ENCODE assay signal across 8 mouse cellular contexts in genomic region chr10:81544296-81545160, GRCm38 (mm10). TPM values are rescaled to one million over a fixed set of nuclear protein-coding genes. Genes with fewer than 3 reads are reported as not detected.
DNase-seq lines count a peak whose midpoint lies in the region; ATAC-seq and TF ChIP-seq lines count a peak whose summit lies in the region.

No protein-coding gene starts in this region.

- 0 out of 2 replicates have a peak, but pooled peaks cover 3% of the 10 kb centered on the region for H3K36me3 ChIP-seq in intestine, postnatal 0 days (ENCODE audit: control insufficient read depth, insufficient read depth)
- H3K36me3 ChIP-seq in neural tube, embryonic 13.5 days = no peaks in the 10 kb centered on the region

- H3K4me1 ChIP-seq in intestine, postnatal 0 days (replicated peaks; ENCODE audit: control insufficient read depth, insufficient read depth, low read length) = peaks cover 3% of the 10 kb centered on the region
- peaks cover 42% of the 10 kb centered on the region for H3K4me1 ChIP-seq in neural tube, embryonic 13.5 days (replicated peaks)

- peak overlapping the region; percentile 75 for H3K4me2 ChIP-seq in intestine, postnatal 0 days (replicated peaks; ENCODE audit: low read depth)
- peak overlapping the region; percentile 99 for H3K4me2 ChIP-seq in neural tube, embryonic 13.5 days

- ATAC-seq in intestine, postnatal 0 days = no peak
- peak; percentile 21 for ATAC-seq in neural tube, embryonic 13.5 days (ENCODE audit: low read depth)

- H3K4me3 ChIP-seq in intestine, postnatal 0 days (ENCODE audit: low read depth, low read length) = peak overlapping the region; percentile 80
- H3K4me3 ChIP-seq in neural tube, embryonic 13.5 days = peak overlapping the region; percentile 94

- no peaks in the 10 kb centered on the region for H3K9me3 ChIP-seq in intestine, postnatal 0 days (ENCODE audit: control insufficient read depth)
- no peaks in the 10 kb centered on the region for H3K9me3 ChIP-seq in neural tube, embryonic 13.5 days

- H3K9ac ChIP-seq in intestine, postnatal 0 days (ENCODE audit: low read depth, low read length) = peak overlapping the region; percentile 86
- peak overlapping the region; percentile 98 for H3K9ac ChIP-seq in neural tube, embryonic 13.5 days

- under 1% methylated on average over 93 of the region's 93 CpGs for WGBS in intestine, postnatal 0 days
- WGBS in neural tube, embryonic 13.5 days = under 1% methylated on average over 91 of the region's 93 CpGs

- TF ChIP-seq CTCF in intestine, postnatal 0 days (IDR thresholded peaks at IDR 0.05; ENCODE audit: low read depth) = no peak; the same call in 1 of the 2 replicates

- no peaks in the 10 kb centered on the region for H3K27me3 ChIP-seq in intestine, postnatal 0 days (replicated peaks; ENCODE audit: control insufficient read depth, insufficient read depth, low read length)
- 0 out of 2 replicates have a peak, but pooled peaks cover 3% of the 10 kb centered on the region for H3K27me3 ChIP-seq in neural tube, embryonic 13.5 days

- peak overlapping the region; percentile 55 for H3K27ac ChIP-seq in intestine, postnatal 0 days (ENCODE audit: low read depth, low read length)
- peak overlapping the region; percentile 89 for H3K27ac ChIP-seq in neural tube, embryonic 13.5 days (replicated peaks)

- peak; percentile 55 for DNase-seq in cerebellum, adult 9-10 months
- no peak for DNase-seq in cerebellum, postnatal 10 days
- DNase-seq in thymus, postnatal 10 days (ENCODE audit: low spot score in 2 of 2) = peak; percentile 60 to 67
- no peak for DNase-seq in thymus, postnatal 14 days
- DNase-seq in urinary bladder, postnatal 14 days (ENCODE audit: low spot score) = no peak
- DNase-seq in cerebellum, postnatal 4 days (ENCODE audit: low spot score in 2 of 2) = no peak

RNA-seq across cellular contexts. Expression of gene Gna11, which starts 0.5 kb away (rescaled TPM):
- polyA plus RNA-seq in intestine, postnatal 0 days (2015; fragmentation: Nextera tagmentation; extraction: Ambion mirVana) = 188 and 195 TPM in 2 replicates
- 78.8 and 81.6 TPM in 2 replicates for polyA plus RNA-seq in neural tube, embryonic 13.5 days (2015; fragmentation: Nextera tagmentation; extraction: Ambion mirVana)

RNA-seq across cellular contexts. Expression of gene Aes, which starts 14.8 kb away (rescaled TPM):
- polyA plus RNA-seq in intestine, postnatal 0 days (2015; fragmentation: Nextera tagmentation; extraction: Ambion mirVana) = 528 and 536 TPM in 2 replicates
- polyA plus RNA-seq in neural tube, embryonic 13.5 days (2015; fragmentation: Nextera tagmentation; extraction: Ambion mirVana) = 572 and 635 TPM in 2 replicates

RNA-seq across cellular contexts. Expression of gene Gna15, which starts 20.5 kb away (rescaled TPM):
- polyA plus RNA-seq in intestine, postnatal 0 days (2015; fragmentation: Nextera tagmentation; extraction: Ambion mirVana) = 0.64 and 0.78 TPM in 2 replicates
- polyA plus RNA-seq in neural tube, embryonic 13.5 days (2015; fragmentation: Nextera tagmentation; extraction: Ambion mirVana) = 1.3 and 1.9 TPM in 2 replicates

RNA-seq across cellular contexts. Expression of gene Tle2, which starts 29.8 kb away (rescaled TPM):
- 3.0 and 5.2 TPM in 2 replicates for polyA plus RNA-seq in intestine, postnatal 0 days (2015; fragmentation: Nextera tagmentation; extraction: Ambion mirVana)
- 31.1 and 32.9 TPM in 2 replicates for polyA plus RNA-seq in neural tube, embryonic 13.5 days (2015; fragmentation: Nextera tagmentation; extraction: Ambion mirVana)

RNA-seq across cellular contexts. Expression of gene S1pr4, which starts 44.6 kb away (rescaled TPM):
- 0.50 and 0.74 TPM in 2 replicates for polyA plus RNA-seq in intestine, postnatal 0 days (2015; fragmentation: Nextera tagmentation; extraction: Ambion mirVana)
- 0.36 and 0.64 TPM in 2 replicates for polyA plus RNA-seq in neural tube, embryonic 13.5 days (2015; fragmentation: Nextera tagmentation; extraction: Ambion mirVana)

Comparison
In these comparisons a context has a peak if more than half of its experiments do, and no peak if none do; other contexts are left out.
1. DNase-seq: peak in cerebellum, adult 9-10 months (single experiment) and thymus, postnatal 10 days (2 of 2); none in cerebellum, postnatal 10 days (0 of 2), thymus, postnatal 14 days (single experiment), urinary bladder, postnatal 14 days (single experiment) and cerebellum, postnatal 4 days (0 of 2).